Mouse (Mus musculus) adrenal gland, adult 2 months (tissue): ENCODE data around the gene Vipr1. TPM values are rescaled to one million over a fixed set of nuclear protein-coding genes. Genes with fewer than 3 reads are reported as not detected.

Source experiments
- DNase-seq: peaks from one replicate; pipeline ENCODE4 v3.0.0; 2021
- polyA plus RNA-seq: library from polyadenylated mRNA; depleted of rRNA; stranded (reverse); fragments of >200 nt; gene quantifications from 2 replicates; pipeline ENCODE4 v1.2.3, GENCODE M21; 2012; rRNA removed
- total RNA-seq, 2 experiments: library from RNA; stranded (reverse); gene quantifications; 2 replicates each; pipeline ENCODE4 v1.2.3; 2021

Vipr1 gene
- total and polyA plus RNA-seq, 3 experiments, result 0.61 to 1.3 (median 0.81) TPM

DNA sequence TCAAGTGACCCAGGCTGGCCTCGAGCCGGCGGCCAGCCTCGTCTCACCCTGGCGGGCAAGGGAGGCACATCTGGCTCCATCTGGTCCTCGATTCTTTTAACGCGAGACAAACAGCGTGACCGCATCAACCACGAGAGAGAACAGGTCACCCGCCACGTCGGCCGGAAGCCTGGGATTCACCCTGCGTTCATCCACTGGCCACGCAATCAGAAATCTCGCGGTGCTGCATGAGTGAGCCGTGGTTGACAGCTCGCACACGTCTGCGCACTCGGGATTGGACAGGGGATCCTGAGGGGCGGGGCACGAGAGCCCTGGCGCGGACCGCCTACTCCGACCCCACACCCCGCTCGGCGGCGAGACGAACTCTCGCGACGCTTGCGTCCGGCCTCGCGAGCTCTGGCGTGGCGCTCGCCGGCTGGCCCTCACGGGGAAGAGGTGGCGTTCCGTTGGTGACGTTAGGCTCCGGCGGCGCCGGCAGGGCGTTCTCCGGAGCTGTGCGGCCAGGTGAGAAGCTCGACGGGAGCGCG is 76.3 kb downstream of the Vipr1 start, which contains the start of gene Nktr:
Gene Nktr (plus strand): TSS at position 378 of the 527 bp plus-strand sequence.
- DNase-seq, result peak; percentile 99

DNA sequence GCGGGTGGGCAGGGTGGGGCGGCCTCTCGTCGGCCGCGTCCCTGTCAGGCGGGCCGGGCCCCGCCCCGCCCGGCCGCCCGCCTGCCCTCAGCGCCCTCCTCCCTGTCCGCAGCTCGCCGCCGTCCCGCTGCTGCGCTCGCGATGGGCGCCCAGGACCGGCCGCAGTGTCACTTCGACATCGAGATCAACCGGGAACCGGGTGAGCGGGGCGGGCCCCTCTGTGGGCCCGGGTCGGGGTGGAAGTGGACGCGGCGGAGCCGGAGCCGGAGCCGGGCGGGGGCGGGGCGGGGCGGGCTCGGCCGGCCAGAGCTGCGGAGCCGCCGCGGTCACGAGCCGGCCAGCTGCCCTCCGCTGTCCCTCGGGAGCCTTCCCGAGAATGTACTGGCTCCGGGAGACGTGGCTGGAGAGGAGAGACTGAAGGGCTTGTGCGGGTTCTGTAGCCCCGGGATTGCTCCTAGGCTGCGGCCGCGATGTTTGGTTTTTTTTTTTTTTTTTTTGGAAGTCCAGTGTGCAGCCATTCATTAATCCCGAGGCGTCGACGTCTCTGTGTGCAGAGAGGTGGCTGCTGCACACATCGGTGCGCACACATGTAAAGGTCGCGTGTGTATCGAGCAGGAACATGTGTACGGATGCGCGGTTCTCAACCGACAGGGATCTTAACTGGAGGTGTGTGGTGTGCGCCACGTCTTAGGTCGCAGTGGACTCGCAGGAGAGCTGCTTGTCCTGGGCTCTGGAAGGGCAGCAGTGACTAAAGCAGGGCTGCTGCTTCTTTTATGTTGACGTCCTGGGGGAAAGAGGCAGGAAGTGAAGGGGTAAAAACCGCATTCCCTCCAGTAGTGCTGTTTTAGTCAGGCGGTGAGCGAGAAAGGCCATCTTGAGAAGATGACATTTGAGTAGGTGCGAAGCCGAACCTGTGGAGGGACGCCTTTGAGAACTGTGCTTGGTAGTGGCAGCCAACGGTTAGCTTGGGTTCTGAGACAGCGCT is 77.1 kb downstream of the Vipr1 start:
- DNase-seq, result peak; percentile 52

Other genes starting within 250 kb of the Vipr1 start
- gene Cck, start 147.0 kb upstream of the Vipr1 start, total RNA-seq, result 1 to 10 TPM in 1 of 2 experiments, not detected in 1; 1.2 TPM
- gene Cck, start 147.0 kb upstream of the Vipr1 start, polyA plus RNA-seq, result 1.3 and 4.0 TPM in 2 replicates
- gene Lyzl4, start 620 bp upstream of the Vipr1 start, total RNA-seq, result not detected
- gene Lyzl4, start 620 bp upstream of the Vipr1 start, polyA plus RNA-seq, result 0.10 and 0.11 TPM in 2 replicates
- 1 to 10 TPM; 5.0 to 5.4 TPM for gene Sec22c, start 62.8 kb downstream of the Vipr1 start, total RNA-seq
- 10.1 TPM in 2 replicates for gene Sec22c, start 62.8 kb downstream of the Vipr1 start, polyA plus RNA-seq
- gene Ss18l2, start 67.6 kb downstream of the Vipr1 start, total RNA-seq, result 10 to 100 TPM; 45.8 to 47.7 TPM
- gene Ss18l2, start 67.6 kb downstream of the Vipr1 start, polyA plus RNA-seq, result 18.6 and 20.3 TPM in 2 replicates
- 10 to 100 TPM; 54.2 to 83.7 TPM for gene Nktr, start 76.5 kb downstream of the Vipr1 start, total RNA-seq
- gene Nktr, start 76.5 kb downstream of the Vipr1 start, polyA plus RNA-seq, result 24.9 and 25.0 TPM in 2 replicates
- gene Zfp651, start 116.6 kb downstream of the Vipr1 start, total RNA-seq, result 10 to 100 TPM; 26.6 to 49.7 TPM
- 36.6 and 51.5 TPM in 2 replicates for gene Zfp651, start 116.6 kb downstream of the Vipr1 start, polyA plus RNA-seq
- not detected for gene Klhl40, start 134.9 kb downstream of the Vipr1 start, total RNA-seq
- gene Klhl40, start 134.9 kb downstream of the Vipr1 start, polyA plus RNA-seq, result not detected in 2 replicates
- gene Hhatl, start 149.8 kb downstream of the Vipr1 start, total RNA-seq, result not detected
- gene Hhatl, start 149.8 kb downstream of the Vipr1 start, polyA plus RNA-seq, result 0.13 and 0.17 TPM in 2 replicates
- 1 to 10 TPM in 1 of 2 experiments, under 1 TPM in 1; 0.63 to 1.0 TPM for gene Ccdc13, start 196.7 kb downstream of the Vipr1 start, total RNA-seq
- 0.26 and 1.2 TPM in 2 replicates for gene Ccdc13, start 196.7 kb downstream of the Vipr1 start, polyA plus RNA-seq
- 100 to 1,000 TPM in 1 of 2 experiments, 10 to 100 TPM in 1; 44.6 to 103 TPM for gene Higd1a, start 215.6 kb downstream of the Vipr1 start, total RNA-seq
- 15.4 and 20.8 TPM in 2 replicates for gene Higd1a, start 215.6 kb downstream of the Vipr1 start, polyA plus RNA-seq